Mouse (Mus musculus): ENCODE measurements around the gene Pex6.

DNA sequence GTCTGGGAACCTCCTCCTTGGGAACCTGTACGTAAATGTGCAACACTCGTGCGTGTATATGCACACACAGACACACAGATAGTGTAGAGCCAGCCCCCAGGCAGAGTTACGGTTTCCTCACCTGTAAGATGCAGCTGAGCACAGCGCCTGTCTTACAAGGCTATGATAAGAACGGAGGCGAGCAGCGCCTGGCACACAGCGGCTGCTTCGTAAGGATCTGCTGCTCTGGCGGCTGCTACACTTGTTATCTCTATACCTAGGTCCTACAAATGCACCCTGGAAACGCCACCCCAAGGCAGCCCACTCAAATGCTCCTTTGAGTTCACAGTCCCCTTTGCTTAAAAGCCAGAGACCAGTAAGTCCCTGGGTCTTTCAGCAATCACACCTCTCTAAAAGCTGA, 20.6 kb upstream of the Pex6 start:
- no peak for TF ChIP-seq POLR2A (IDR thresholded peaks at IDR 0.05; ENCODE audit: control insufficient read depth, low read depth, low read length)
- TF ChIP-seq CTCF (IDR thresholded peaks at IDR 0.05; ENCODE audit: control insufficient read depth, insufficient read depth, insufficient replicate concordance, low read depth, low read length): no peak
